Mouse (Mus musculus) spleen, postnatal 10 days (tissue): Measurements from ENCODE around the gene Trim30b.
A peak's percentile ranks its signal among the peaks of the same experiment; 100 is the strongest.
"Not testable (repeated sequence)": the region's sequence is repeated elsewhere in the genome, so short reads cannot be mapped to it uniquely, and the experiment has no call there.

Experiments
- DNase-seq, 2 experiments: peaks; one replicate each; pipeline ENCODE4 v3.0.0; 2021 to 2022; ENCODE audit warnings: low spot score in 2 of 2

The Trim30b gene

GRCm38 (mm10) chr7:104369736-104370414 is at the start of gene Trim30b:
Trim30b (minus strand) TSS chr7:104369884.
- peak in 1 of 2 experiments; percentile 36 for DNase-seq

GRCm38 (mm10) chr7:104404460-104404950 is 34.8 kb upstream of the Trim30b start:
- no peak for DNase-seq

GRCm38 (mm10) chr7:104401140-104401539 is 31.5 kb upstream of the Trim30b start:
- DNase-seq = no peak

GRCm38 (mm10) chr7:104400698-104401097 is 31.0 kb upstream of the Trim30b start, which contains the start of gene Trim30c:
Trim30c (minus strand) TSS chr7:104400837.
- DNase-seq = no peak

- no peak for DNase-seq
Measured at GRCm38 (mm10) chr7:104398492-104398891, 28.8 kb upstream of the Trim30b start.

GRCm38 (mm10) chr7:104366339-104366738 is 3.3 kb downstream of the Trim30b start:
- no peak for DNase-seq

GRCm38 (mm10) chr7:104353600-104353967 is 16.1 kb downstream of the Trim30b start:
- DNase-seq = no peak

GRCm38 (mm10) chr7:104352717-104353599 is 16.7 kb downstream of the Trim30b start, which contains the start of gene Trim12c:
Trim12c (minus strand) TSS chr7:104353362.
- DNase-seq = peak; percentile 20 to 69

GRCm38 (mm10) chr7:104348043-104348442 is 21.6 kb downstream of the Trim30b start:
- DNase-seq = not testable (repeated sequence)

- not testable (repeated sequence) for DNase-seq
Measured at GRCm38 (mm10) chr7:104340744-104341143, 28.9 kb downstream of the Trim30b start.

GRCm38 (mm10) chr7:104335547-104335946 is 34.1 kb downstream of the Trim30b start:
- not testable (repeated sequence) for DNase-seq

- DNase-seq = not testable (repeated sequence)
Measured at GRCm38 (mm10) chr7:104329171-104329570, 40.5 kb downstream of the Trim30b start, which contains the start of gene Trim34b. Trim34b (plus strand) TSS chr7:104329471.

- DNase-seq = no peak
Measured at GRCm38 (mm10) chr7:104322028-104322427, 47.7 kb downstream of the Trim30b start.

- DNase-seq = not testable (repeated sequence)
Measured at GRCm38 (mm10) chr7:104315369-104316080, 54.2 kb downstream of the Trim30b start, which contains the start of gene Trim12a. Trim12a (minus strand) TSS chr7:104315466.

- peak in 1 of 2 experiments; percentile 8 for DNase-seq
Measured at GRCm38 (mm10) chr7:104314796-104315353, 54.8 kb downstream of the Trim30b start.
